Mouse (Mus musculus): ENCODE results near the gene Ubr3.

- TF ChIP-seq HCFC1 (IDR thresholded peaks at IDR 0.05; ENCODE audit: borderline replicate concordance, insufficient read depth, low read length) (no peak), ZC3H11A (IDR thresholded peaks at IDR 0.05; ENCODE audit: borderline replicate concordance, low read depth, low read length) (no peak), MAFK (IDR thresholded peaks at IDR 0.05; ENCODE audit: insufficient read depth, low read depth, low read length) (no peak), ZNF384 (IDR thresholded peaks at IDR 0.05; ENCODE audit: low read depth, low read length) (no peak), CHD2 (IDR thresholded peaks at IDR 0.05; ENCODE audit: low read depth, low read length) (no peak)
Measured at GRCm38 (mm10) chr2:69885050-69885449, 12.0 kb upstream of the Ubr3 start.
